Mouse (Mus musculus) testis, postnatal 10 days (tissue): ENCODE measurements around the gene Samt4.
"Not testable (repeated sequence)": the region's sequence is repeated elsewhere in the genome, so short reads cannot be mapped to it uniquely, and the experiment has no call there.

Experiments
- DNase-seq: peaks from one replicate; pipeline ENCODE4 v3.0.0; 2021; ENCODE audit warnings: low spot score

Gene Samt4

DNA sequence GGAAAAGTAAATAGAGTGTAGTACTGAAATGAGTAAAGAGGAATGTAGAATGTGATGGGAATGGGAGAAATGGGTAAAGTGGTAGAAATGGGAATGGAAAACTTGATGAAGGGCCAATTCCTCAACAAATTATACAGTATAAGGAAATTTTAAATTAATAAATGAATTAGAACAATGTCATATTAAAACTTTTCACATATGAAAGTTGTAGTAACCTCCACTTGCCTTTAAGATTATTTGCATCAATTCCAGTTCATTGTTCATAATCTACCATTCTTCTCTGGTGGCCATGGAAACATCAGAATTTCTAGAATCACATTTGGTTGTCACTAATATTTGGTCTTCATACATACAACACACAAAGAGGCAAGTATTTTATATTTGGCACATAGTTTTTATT, at the start of gene Samt4:
Gene Samt4 (plus strand): TSS at position 301 of the 400 bp plus-strand sequence.
- no peak for DNase-seq

DNA sequence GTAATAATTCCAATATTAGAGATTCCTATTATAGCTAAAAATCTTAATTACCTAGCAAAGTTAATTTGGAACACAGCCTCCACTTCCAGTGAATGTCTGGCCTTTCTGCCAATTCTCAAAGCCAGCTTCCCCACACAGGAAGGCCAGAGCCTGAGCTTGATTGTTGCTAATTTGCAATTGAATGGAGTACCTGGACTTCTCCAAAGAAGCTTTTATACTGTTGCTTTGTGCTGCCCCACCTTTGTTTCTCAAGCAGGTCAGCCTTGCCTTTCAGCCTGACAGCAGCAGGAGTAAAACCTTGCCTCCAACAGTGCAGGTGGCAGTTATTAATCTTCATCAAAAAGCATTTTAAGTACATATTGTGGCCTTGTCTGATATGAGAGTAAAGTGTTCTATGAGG, 38.1 kb upstream of the Samt4 start:
- not testable (repeated sequence) for DNase-seq

GRCm38 (mm10) chrX:154468386-154468785, 13.4 kb upstream of the Samt4 start:
- DNase-seq: not testable (repeated sequence)
